Mouse (Mus musculus): ENCODE results near the gene Mrps30. TPM values are rescaled to one million over a fixed set of nuclear protein-coding genes. Genes with fewer than 3 reads are reported as not detected.

The Mrps30 gene
- polyA plus RNA-seq (2012; fragmentation: generic; extraction: Trizol): 10 to 100 TPM; 17.0 to 21.1 TPM

DNA sequence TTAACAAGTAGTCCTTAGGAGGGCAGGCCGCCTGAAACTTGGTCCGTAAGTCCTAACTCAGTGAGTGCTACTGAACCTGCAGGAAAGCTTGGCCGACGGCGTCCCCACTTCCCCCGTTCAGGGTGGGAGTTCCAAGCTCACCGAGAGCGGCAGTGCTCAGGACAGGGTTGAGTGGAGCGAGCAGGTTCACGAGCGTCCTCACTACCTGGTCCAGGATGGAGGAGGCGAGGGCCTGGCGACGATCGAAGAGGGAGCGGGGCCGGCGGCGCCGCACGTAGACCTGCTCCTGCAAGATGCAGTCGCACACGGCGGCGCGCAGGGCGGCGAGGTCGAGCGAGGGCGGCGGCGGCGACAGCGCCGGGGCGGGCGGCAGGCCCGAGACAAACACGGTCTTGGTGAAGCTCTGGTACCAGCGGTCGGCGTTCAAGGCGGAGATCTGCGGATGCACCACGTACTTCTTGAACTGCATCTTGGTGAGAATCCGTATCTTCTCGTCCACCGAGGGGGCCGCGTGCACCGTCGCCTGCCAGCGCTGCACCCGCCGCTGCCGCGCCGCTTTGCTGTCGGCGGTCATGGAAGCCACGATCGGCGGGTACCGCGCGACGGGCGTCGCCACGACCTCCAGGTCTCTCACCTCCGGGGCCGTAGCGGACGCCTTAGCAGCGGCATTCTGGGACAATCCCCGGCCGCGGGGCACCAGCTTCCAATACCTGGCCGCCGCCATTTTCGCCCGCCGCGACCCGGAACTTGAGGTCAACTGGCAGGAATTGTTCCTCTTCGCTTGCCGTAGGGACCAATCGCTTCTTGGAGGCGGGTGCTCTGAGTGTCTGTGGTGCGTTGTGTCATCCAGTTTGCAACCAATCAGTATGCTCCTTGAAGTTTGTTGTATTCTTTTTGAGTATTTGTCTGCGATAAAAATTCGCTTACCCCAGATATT is at the start of gene Mrps30, which contains the start of gene B430218F22Rik:
Mrps30 (minus strand) TSS at position 742 of the 937 bp plus-strand sequence.
B430218F22Rik (plus strand) TSS at position 120 of the 937 bp plus-strand sequence.

Other genes with a start within 250 kb of the Mrps30 start
- under 1 TPM; 0.11 to 0.90 TPM for gene B430218F22Rik, start 622 bp downstream of the Mrps30 start, polyA plus RNA-seq (2012; fragmentation: generic; extraction: Trizol)

Data from C3H10T1/2 (cell line).